Mouse (Mus musculus) testis, adult 2 months (tissue): Measurements from ENCODE around the gene Tgfbr2.

ENCODE experiments used
- CTCF ChIP-seq: fragments of 200-500 bp; IDR thresholded peaks from 2 replicates; pipeline ENCODE4 v1.5.1; 2012; ENCODE audit warnings: low read depth, mild to moderate bottlenecking, inconsistent platforms, low read length, moderate library complexity; ENCODE audit not compliant: control insufficient read depth, insufficient read depth, insufficient replicate concordance
- POLR2A ChIP-seq: fragments of 200-500 bp; IDR thresholded peaks from 2 replicates; pipeline ENCODE4 v1.6.1; 2012; ENCODE audit warnings: low read depth, mild to moderate bottlenecking, inconsistent platforms, low read length, moderate library complexity; ENCODE audit not compliant: control insufficient read depth

DNA sequence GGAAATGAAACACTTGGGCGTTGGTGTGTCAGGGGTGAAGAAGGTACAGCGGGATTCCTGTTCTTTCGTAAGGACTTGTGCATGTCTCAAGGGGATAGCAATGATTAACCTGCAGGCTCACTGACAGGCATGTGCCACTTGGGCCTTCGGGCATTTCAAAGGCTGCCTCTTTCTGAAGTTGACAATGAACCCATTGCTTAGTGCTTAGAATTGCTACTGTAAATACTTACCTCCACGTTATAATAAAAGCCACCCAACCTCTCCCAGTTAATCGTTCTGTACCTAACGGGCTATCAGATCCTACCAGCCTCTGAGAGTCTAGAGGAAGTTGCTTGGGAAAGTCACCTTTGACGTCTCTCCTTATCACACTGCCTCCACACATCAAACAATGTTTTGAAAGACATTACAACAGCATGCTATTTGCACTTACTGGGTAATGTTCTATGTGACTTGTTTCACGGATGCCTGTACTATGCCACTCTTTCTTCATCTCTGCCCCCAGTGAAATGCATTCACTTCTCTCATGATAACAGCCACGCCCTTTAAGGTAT lies 12.1 kb upstream of the Tgfbr2 start:
- no peak for TF ChIP-seq POLR2A
- TF ChIP-seq CTCF: no peak
